In genomic region chr13:12196012-12196411, GRCm38 (mm10) we compare ENCODE assay signal across 9 mouse cellular contexts.
DNase-seq lines count a peak whose midpoint lies in the region; ATAC-seq and TF ChIP-seq lines count a peak whose summit lies in the region.
"Had no signal": no experiment of that assay in that cellular context is flagged by ENCODE, and none has a peak within 500 bp of the region (broad histone marks: within the 10 kb centered on the region; RNA-seq: fewer than 3 reads in every experiment).

No protein-coding gene starts in this region.

- no peak overlapping the region for H3K9ac ChIP-seq in forebrain, postnatal 0 days
- no peak overlapping the region for H3K9ac ChIP-seq in midbrain, embryonic 14.5 days (replicated peaks; ENCODE audit: low read length)
- H3K9ac ChIP-seq in midbrain, embryonic 11.5 days (ENCODE audit: low read length), result no peak overlapping the region
- no peak overlapping the region for H3K9ac ChIP-seq in intestine, postnatal 0 days (ENCODE audit: low read depth, low read length)
- H3K9ac ChIP-seq: liver, embryonic 14.5 days had no signal

- H3K36me3 ChIP-seq in forebrain, postnatal 0 days (ENCODE audit: insufficient read depth), result peaks cover 18% of the 10 kb centered on the region
- H3K36me3 ChIP-seq in forebrain, embryonic 10.5 days (replicated peaks), result peaks cover 92% of the 10 kb centered on the region
- H3K36me3 ChIP-seq in midbrain, embryonic 14.5 days (ENCODE audit: control insufficient read depth, insufficient read depth, low read length), result peaks cover 27% of the 10 kb centered on the region
- peaks cover 7% of the 10 kb centered on the region; the same call in 1 of the 2 replicates for H3K36me3 ChIP-seq in midbrain, embryonic 11.5 days (ENCODE audit: control insufficient read depth, insufficient read depth, low read length)
- peaks cover 2% of the 10 kb centered on the region for H3K36me3 ChIP-seq in testis, adult 2 months (ENCODE audit: control insufficient read depth, insufficient read depth, low read length)
- peaks cover 42% of the 10 kb centered on the region for H3K36me3 ChIP-seq in intestine, postnatal 0 days (ENCODE audit: control insufficient read depth, insufficient read depth)

- H3K4me1 ChIP-seq in forebrain, postnatal 0 days (ENCODE audit: insufficient read depth), result no peaks in the 10 kb centered on the region
- H3K4me1 ChIP-seq in forebrain, embryonic 10.5 days, result no peaks in the 10 kb centered on the region
- no peaks in the 10 kb centered on the region for H3K4me1 ChIP-seq in midbrain, embryonic 14.5 days (ENCODE audit: control insufficient read depth, insufficient read depth, low read length)
- no peaks in the 10 kb centered on the region for H3K4me1 ChIP-seq in midbrain, embryonic 11.5 days (ENCODE audit: control insufficient read depth, insufficient read depth, low read length)
- H3K4me1 ChIP-seq in testis, adult 2 months (ENCODE audit: control insufficient read depth, insufficient read depth, low read length), result no peaks in the 10 kb centered on the region
- no peaks in the 10 kb centered on the region for H3K4me1 ChIP-seq in intestine, postnatal 0 days (replicated peaks; ENCODE audit: control insufficient read depth, insufficient read depth, low read length)

- no peak overlapping the region for H3K4me2 ChIP-seq in forebrain, postnatal 0 days (ENCODE audit: low read depth)
- no peak overlapping the region for H3K4me2 ChIP-seq in midbrain, embryonic 14.5 days (ENCODE audit: low read length)
- H3K4me2 ChIP-seq in midbrain, embryonic 11.5 days, result no peak overlapping the region
- H3K4me2 ChIP-seq in intestine, postnatal 0 days (replicated peaks; ENCODE audit: low read depth), result no peak overlapping the region

- H3K9me3 ChIP-seq in forebrain, postnatal 0 days (ENCODE audit: low read length), result no peaks in the 10 kb centered on the region
- H3K9me3 ChIP-seq in forebrain, embryonic 10.5 days, result no peaks in the 10 kb centered on the region
- no peaks in the 10 kb centered on the region for H3K9me3 ChIP-seq in midbrain, embryonic 14.5 days (ENCODE audit: control insufficient read depth, low read length)
- H3K9me3 ChIP-seq in midbrain, embryonic 11.5 days (ENCODE audit: control insufficient read depth, low read length), result no peaks in the 10 kb centered on the region
- no peaks in the 10 kb centered on the region for H3K9me3 ChIP-seq in intestine, postnatal 0 days (ENCODE audit: control insufficient read depth)

- no peak for TF ChIP-seq CTCF in forebrain, postnatal 0 days (IDR thresholded peaks at IDR 0.05; ENCODE audit: low read depth)
- no peak for TF ChIP-seq CTCF in testis, adult 2 months (IDR thresholded peaks at IDR 0.05; ENCODE audit: control insufficient read depth, insufficient read depth, insufficient replicate concordance, low read depth, low read length)
- TF ChIP-seq CTCF in intestine, postnatal 0 days (IDR thresholded peaks at IDR 0.05; ENCODE audit: low read depth), result no peak

- peak; percentile 69 for ATAC-seq in forebrain, postnatal 0 days
- ATAC-seq in midbrain, embryonic 14.5 days (ENCODE audit: low FRiP score, low TSS enrichment), result no peak
- ATAC-seq in midbrain, embryonic 11.5 days (ENCODE audit: low FRiP score), result no peak
- ATAC-seq in intestine, postnatal 0 days, result no peak

- DNase-seq in forebrain, postnatal 0 days, result peak; percentile 38
- no peak for DNase-seq in forebrain, embryonic 10.5 days (ENCODE audit: extremely low spot score, low spot score)
- peak; percentile 25 for DNase-seq in midbrain, embryonic 14.5 days
- no peak for DNase-seq in midbrain, embryonic 11.5 days (ENCODE audit: low spot score, missing footprints)
- peak; percentile 37 for DNase-seq in gastrocnemius, postnatal 10 days
- no peak for DNase-seq in c-Kit-positive CD71-positive TER-119-positive erythroid progenitor cells, embryonic 14.5 days (ENCODE audit: low spot score)

- H3K4me3 ChIP-seq in forebrain, postnatal 0 days (ENCODE audit: low read depth, low read length), result no peak overlapping the region
- no peak overlapping the region for H3K4me3 ChIP-seq in forebrain, embryonic 10.5 days
- H3K4me3 ChIP-seq in midbrain, embryonic 14.5 days (replicated peaks; ENCODE audit: low read depth, low read length), result no peak overlapping the region
- H3K4me3 ChIP-seq in midbrain, embryonic 11.5 days (ENCODE audit: low read depth, low read length), result no peak overlapping the region
- no peak overlapping the region for H3K4me3 ChIP-seq in testis, adult 2 months (ENCODE audit: control insufficient read depth, low read depth, low read length)
- H3K4me3 ChIP-seq in intestine, postnatal 0 days (ENCODE audit: low read depth, low read length), result no peak overlapping the region

- no peak overlapping the region for H3K27ac ChIP-seq in forebrain, postnatal 0 days (ENCODE audit: low read depth, low read length)
- no peak overlapping the region for H3K27ac ChIP-seq in forebrain, embryonic 10.5 days
- no peak overlapping the region for H3K27ac ChIP-seq in midbrain, embryonic 14.5 days (replicated peaks; ENCODE audit: low read depth, low read length)
- no peak overlapping the region for H3K27ac ChIP-seq in midbrain, embryonic 11.5 days (ENCODE audit: low read depth, low read length)
- 0 out of 2 replicates have a peak overlapping the region, but pooled peaks have one; percentile 70 for H3K27ac ChIP-seq in testis, adult 2 months (ENCODE audit: control insufficient read depth, insufficient read depth, low read depth, low read length)
- no peak overlapping the region for H3K27ac ChIP-seq in intestine, postnatal 0 days (ENCODE audit: low read depth, low read length)
- H3K27ac ChIP-seq: liver, embryonic 14.5 days had no signal

- H3K27me3 ChIP-seq in forebrain, postnatal 0 days (ENCODE audit: insufficient read depth, low read length), result no peaks in the 10 kb centered on the region
- H3K27me3 ChIP-seq in forebrain, embryonic 10.5 days (ENCODE audit: poor library complexity, severe bottlenecking), result no peaks in the 10 kb centered on the region
- no peaks in the 10 kb centered on the region for H3K27me3 ChIP-seq in midbrain, embryonic 14.5 days (ENCODE audit: control insufficient read depth, insufficient read depth, low read length)
- H3K27me3 ChIP-seq in midbrain, embryonic 11.5 days (ENCODE audit: control insufficient read depth, insufficient read depth, low read length), result no peaks in the 10 kb centered on the region
- no peaks in the 10 kb centered on the region for H3K27me3 ChIP-seq in testis, adult 2 months (ENCODE audit: control insufficient read depth, insufficient read depth, low read length)
- H3K27me3 ChIP-seq in intestine, postnatal 0 days (replicated peaks; ENCODE audit: control insufficient read depth, insufficient read depth, low read length), result no peaks in the 10 kb centered on the region

- TF ChIP-seq POLR2A in testis, adult 2 months (IDR thresholded peaks at IDR 0.05; ENCODE audit: control insufficient read depth, low read depth, low read length), result no peak

- 66% methylated on average over 3 of the region's 3 CpGs for WGBS in forebrain, postnatal 0 days
- 98% methylated on average over 3 of the region's 3 CpGs for WGBS in forebrain, embryonic 10.5 days
- 96% methylated on average over 3 of the region's 3 CpGs for WGBS in midbrain, embryonic 14.5 days
- 97% methylated on average over 3 of the region's 3 CpGs for WGBS in midbrain, embryonic 11.5 days
- 92% methylated on average over 3 of the region's 3 CpGs for WGBS in intestine, postnatal 0 days

Comparison
In these comparisons a context has a peak if more than half of its experiments do, and no peak if none do; other contexts are left out.
1. DNase-seq: peak in forebrain, postnatal 0 days (single experiment), midbrain, embryonic 14.5 days (single experiment) and gastrocnemius, postnatal 10 days (single experiment); none in forebrain, embryonic 10.5 days (single experiment), midbrain, embryonic 11.5 days (single experiment) and c-Kit-positive CD71-positive TER-119-positive erythroid progenitor cells, embryonic 14.5 days (single experiment).